Mouse (Mus musculus) right cerebral cortex, postnatal 10 days (tissue): ENCODE results near the gene Gm37240.

Experiments
- DNase-seq, 2 experiments: peaks; one replicate each; pipeline ENCODE4 v3.0.0; 2021; ENCODE audit warnings: low spot score in 2 of 2

Gene Gm37240

GRCm38 (mm10) chr3:85827283-85827682 is 60.0 kb downstream of the Gm37240 start:
- no peak for DNase-seq

- no peak for DNase-seq
Measured at GRCm38 (mm10) chr3:85820839-85821548, 66.3 kb downstream of the Gm37240 start.

- DNase-seq: no peak
Measured at GRCm38 (mm10) chr3:85819319-85819718, 68.0 kb downstream of the Gm37240 start.

- no peak for DNase-seq
Measured at GRCm38 (mm10) chr3:85817191-85817590, 70.1 kb downstream of the Gm37240 start, which contains the start of gene Fam160a1. Gene Fam160a1 (minus strand): TSS chr3:85817291.

GRCm38 (mm10) chr3:85814241-85814640 is 73.1 kb downstream of the Gm37240 start:
- peak in 1 of 2 experiments; percentile 46 for DNase-seq

GRCm38 (mm10) chr3:85813101-85814014 is 74.0 kb downstream of the Gm37240 start:
- DNase-seq: no peak

- no peak for DNase-seq
Measured at GRCm38 (mm10) chr3:85812010-85812409, 75.3 kb downstream of the Gm37240 start.

- DNase-seq: no peak
Measured at GRCm38 (mm10) chr3:85793166-85793565, 94.2 kb downstream of the Gm37240 start.

- no peak for DNase-seq
Measured at GRCm38 (mm10) chr3:85789748-85790147, 97.6 kb downstream of the Gm37240 start.

GRCm38 (mm10) chr3:85786501-85786900 is 100.8 kb downstream of the Gm37240 start:
- no peak for DNase-seq

GRCm38 (mm10) chr3:85780906-85781305 is 106.4 kb downstream of the Gm37240 start:
- DNase-seq: peak in 1 of 2 experiments; percentile 43

GRCm38 (mm10) chr3:85780332-85780731 is 107.0 kb downstream of the Gm37240 start:
- DNase-seq: no peak

- no peak for DNase-seq
Measured at GRCm38 (mm10) chr3:85777841-85778240, 109.5 kb downstream of the Gm37240 start.

GRCm38 (mm10) chr3:85777356-85777755 is 110.0 kb downstream of the Gm37240 start:
- DNase-seq: no peak

- DNase-seq: no peak
Measured at GRCm38 (mm10) chr3:85776707-85777106, 110.6 kb downstream of the Gm37240 start.

GRCm38 (mm10) chr3:85776126-85776525 is 111.2 kb downstream of the Gm37240 start:
- no peak for DNase-seq

- peak in 1 of 2 experiments; percentile 38 for DNase-seq
Measured at GRCm38 (mm10) chr3:85773886-85774285, 113.4 kb downstream of the Gm37240 start.

GRCm38 (mm10) chr3:85773425-85773824 is 113.9 kb downstream of the Gm37240 start:
- DNase-seq: peak in 1 of 2 experiments; percentile 43

- no peak for DNase-seq
Measured at GRCm38 (mm10) chr3:85764937-85765337, 122.4 kb downstream of the Gm37240 start.

- DNase-seq: no peak
Measured at GRCm38 (mm10) chr3:85764008-85764834, 123.1 kb downstream of the Gm37240 start.

- no peak for DNase-seq
Measured at GRCm38 (mm10) chr3:85757944-85758343, 129.4 kb downstream of the Gm37240 start.

GRCm38 (mm10) chr3:85757435-85757834 is 129.9 kb downstream of the Gm37240 start:
- DNase-seq: no peak
